Mouse (Mus musculus) fibroblast of lung, adult 2 months (primary cell): ENCODE measurements around the gene Ptdss2.

ENCODE experiments used
- DNase-seq: peaks from one replicate; pipeline ENCODE4 v3.0.0-alpha.2; 2011; ENCODE audit warnings: low read depth

Ptdss2 gene

DNA sequence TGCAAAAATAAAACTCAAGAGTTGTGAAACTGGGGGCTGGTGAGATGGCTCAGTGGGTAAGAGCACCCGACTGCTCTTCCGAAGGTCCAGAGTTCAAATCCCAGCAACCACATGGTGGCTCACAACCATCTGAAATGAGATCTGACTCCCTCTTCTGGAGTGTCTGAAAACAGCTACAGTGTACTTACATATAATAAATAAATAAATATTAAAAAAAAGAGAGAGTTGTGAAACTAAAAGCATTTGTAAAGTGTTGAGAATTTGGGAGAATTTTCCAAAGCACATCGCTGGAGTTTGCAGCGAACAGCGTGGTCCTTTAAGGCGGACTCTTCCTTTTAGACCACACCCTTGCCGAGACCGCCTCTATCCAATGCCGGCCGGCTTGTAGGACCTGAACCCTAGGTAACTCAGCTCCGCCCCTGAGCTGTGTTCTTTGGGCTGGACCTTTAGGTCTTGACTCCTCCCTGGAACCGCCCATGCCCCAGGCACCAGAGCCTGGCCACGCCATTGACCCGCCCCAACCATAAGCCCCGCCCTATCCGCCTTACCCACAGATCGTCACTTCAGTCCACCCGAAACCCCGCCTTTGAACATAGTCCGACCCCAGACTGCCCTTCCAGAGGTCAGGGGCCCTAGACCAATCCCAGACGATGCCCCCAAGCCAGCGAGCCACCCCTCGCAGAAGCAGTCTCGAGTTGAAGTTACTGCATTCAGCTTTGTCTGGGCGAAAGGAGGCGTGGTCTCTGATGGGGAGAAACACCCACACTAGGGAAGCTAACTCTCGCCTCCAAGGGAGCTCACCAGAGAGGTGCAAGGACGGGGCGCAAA lies 721 bp downstream of the Ptdss2 start:
- DNase-seq: peak; percentile 94

- no peak for DNase-seq
These were observed 1.3 kb downstream of the Ptdss2 start for GRCm38 (mm10) chr7:141123517-141123856.

GRCm38 (mm10) chr7:141131024-141131820 lies 9.0 kb downstream of the Ptdss2 start:
- peak; percentile 65 for DNase-seq

GRCm38 (mm10) chr7:141131904-141132755 lies 9.9 kb downstream of the Ptdss2 start:
- no peak for DNase-seq

DNA sequence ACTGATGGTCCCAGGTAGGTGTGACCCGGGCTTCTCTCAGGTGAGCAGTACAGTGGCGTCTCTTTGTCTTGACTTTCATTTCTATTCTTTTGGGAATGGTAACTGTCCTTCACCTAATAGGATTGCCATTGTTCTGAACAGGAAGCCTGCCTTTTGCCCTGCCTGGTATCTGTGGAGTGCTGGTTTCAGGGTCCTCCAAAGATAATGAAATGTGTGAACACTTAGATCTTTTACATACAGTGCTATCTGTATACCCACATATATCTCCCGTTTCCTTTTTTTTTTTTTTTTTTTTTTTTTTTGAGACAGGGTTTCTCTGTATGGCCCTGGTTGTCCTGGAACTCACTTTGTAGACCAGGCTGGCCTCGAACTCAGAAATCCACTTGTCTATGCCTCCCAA lies 19.1 kb downstream of the Ptdss2 start:
- no peak for DNase-seq

DNA sequence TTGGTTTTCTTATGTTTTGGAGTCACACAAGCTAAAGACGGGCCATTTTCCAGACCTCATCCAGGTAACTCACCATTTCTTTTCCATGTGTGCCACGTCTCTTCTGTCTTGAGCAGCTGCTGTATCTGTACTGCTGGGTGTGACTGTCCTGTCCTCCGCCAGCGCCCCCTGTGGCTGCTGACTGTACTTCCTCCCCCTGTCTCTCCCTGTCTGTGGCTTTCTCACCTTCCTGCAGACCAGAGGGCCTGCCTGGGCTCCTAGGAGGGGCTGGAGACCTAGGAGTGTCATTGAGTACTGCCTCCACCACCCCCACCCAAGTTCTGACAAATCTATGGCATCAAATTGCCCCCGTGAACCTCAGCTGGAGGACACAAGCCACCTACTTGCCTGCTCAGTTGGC lies 20.9 kb downstream of the Ptdss2 start:
- DNase-seq: no peak

DNA sequence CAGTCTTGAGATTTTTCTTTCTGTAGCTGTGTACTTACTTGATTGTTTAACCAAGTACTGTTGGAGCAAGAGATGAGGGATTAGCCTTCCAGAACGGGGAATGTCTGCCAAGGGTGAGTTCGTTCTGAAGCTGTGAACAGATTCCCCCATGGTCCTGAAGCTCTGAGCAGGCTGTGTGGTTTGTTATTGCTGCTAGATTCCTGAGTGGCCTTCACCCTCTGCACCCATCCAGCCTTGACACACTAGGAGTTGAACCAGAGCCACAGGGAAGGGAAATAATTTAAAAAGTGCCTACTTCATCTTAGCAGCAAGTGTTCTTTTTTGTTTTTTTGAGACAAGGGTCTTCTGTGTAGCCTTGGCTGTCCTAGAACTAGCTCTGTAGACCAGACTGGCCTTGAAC lies 21.7 kb downstream of the Ptdss2 start:
- no peak for DNase-seq

DNA sequence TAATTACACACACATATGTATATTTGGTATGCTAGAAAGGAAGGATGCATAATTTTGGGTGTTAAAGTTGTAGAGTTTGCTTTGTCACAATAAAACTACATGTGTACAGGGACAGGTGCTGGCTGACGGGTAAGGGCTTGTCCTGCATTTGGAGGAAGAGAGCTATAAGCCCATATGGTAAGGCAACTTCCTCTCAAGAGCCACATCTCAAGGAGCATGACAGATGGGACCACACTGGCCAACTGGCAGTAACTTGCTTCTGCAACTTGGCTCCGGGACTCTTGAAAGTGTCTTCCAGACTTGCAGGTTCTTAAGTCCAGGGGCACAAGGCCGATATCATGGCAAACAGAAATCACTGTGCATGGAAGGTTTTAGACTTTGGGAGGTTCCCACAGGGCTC lies 22.5 kb downstream of the Ptdss2 start:
- DNase-seq: no peak

DNA sequence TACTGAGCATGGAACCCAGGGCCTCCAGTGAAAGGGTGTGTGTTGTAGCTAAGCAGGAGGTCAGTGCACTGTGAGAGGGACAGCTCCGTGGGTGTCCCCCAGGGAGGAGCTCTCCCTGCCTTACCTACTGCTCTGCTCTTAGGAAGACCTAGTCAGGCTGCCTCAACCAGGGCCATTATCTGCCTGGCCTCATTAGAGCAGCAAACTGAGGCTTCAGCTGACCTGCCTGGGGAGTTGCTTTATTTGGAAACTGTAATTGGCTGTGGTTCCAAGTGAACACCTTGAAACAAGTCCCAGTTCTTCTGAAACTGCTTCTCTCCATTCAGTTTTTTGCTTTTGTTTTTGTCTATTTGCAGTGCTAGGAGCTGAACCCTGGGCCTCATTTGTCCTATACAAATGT lies 23.2 kb downstream of the Ptdss2 start:
- DNase-seq: no peak

GRCm38 (mm10) chr7:141146043-141146595 lies 23.9 kb downstream of the Ptdss2 start:
- no peak for DNase-seq

DNA sequence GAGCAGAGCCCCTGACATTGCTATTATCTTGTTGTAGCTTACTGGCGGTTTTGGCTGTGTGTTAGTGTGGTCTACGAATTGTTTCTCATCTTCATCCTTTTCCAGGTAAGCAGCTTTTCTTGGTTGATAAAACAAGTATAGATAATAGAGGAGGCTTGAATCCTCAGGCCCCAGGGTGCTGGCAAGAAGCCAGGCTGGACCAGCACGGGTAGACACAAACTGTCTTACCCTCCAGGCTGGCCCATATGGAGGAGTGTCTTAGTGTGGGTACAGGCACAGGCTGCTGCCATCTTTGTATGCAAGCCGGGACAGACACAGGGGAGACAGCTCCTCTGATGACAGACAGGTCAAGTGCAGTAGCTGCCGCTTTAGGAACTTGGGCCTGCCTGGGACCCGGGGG lies 24.9 kb downstream of the Ptdss2 start:
- DNase-seq: no peak

DNA sequence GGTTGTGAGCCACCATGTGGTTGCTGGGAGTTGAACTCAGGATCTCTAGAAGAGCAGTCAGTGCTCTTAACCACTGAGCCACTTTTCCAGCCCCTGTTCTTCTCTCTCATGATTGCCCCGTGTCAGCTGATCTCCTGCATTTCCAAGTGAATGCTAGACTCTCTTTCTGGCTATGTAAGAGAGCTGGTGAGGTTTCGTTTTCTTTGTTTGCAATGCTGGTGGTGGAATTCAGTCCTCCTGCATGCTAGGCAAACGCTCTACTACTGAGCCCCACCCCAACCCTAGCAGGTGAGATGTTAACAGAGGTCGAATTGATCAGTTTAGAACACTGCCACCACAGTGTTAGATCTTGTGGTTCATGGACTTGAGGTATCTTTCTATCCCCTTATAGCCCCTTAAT lies 26.5 kb downstream of the Ptdss2 start:
- no peak for DNase-seq

- no peak for DNase-seq
These were observed 33.2 kb downstream of the Ptdss2 start for GRCm38 (mm10) chr7:141155362-141155761.

- no peak for DNase-seq
These were observed 42.2 kb downstream of the Ptdss2 start for GRCm38 (mm10) chr7:141164397-141164796.

DNA sequence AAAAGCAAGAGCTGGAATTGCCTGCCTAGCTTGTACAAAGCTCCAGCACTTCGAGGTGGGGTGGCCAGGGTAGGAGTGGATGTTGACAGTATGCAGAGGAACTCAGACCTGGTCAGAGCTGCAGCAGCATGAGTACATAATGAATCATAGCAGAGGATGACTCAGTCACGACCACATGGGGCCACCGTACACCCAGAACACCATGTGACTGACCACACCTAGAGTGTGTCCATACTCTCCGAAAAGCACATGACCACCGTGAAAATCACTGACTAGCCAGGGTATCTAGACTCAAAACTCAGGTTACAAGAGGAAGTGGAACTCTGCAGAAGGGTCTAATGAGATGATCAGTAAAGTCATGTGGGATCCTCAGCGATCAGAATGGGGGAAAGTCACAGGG lies 42.7 kb downstream of the Ptdss2 start:
- DNase-seq: peak; percentile 91

- DNase-seq: peak; percentile 56
These were observed 45.8 kb downstream of the Ptdss2 start for GRCm38 (mm10) chr7:141167901-141168517.

DNA sequence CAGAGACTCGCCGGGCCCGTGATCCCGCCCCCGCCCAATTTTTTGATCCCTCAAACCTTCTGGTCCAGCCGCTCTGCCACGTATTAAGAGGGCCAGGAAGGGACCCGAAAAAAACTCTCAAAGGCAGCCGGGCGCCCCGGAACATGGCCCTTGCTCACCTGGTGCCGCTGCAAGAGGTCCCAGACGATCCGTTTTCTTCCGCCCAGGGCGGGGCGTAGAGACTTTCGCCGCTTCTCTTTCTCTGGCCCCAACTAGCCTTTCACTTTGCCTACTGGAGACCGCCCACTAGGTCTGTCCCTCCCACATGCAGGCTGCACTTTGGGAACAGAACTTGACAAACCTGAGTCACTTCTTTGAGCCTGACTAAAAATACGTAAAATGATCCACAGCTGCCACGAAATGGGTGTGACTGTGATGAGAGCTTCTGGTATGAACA lies 46.4 kb downstream of the Ptdss2 start:
- DNase-seq: peak; percentile 77

GRCm38 (mm10) chr7:141169300-141169699 lies 47.1 kb downstream of the Ptdss2 start:
- no peak for DNase-seq

GRCm38 (mm10) chr7:141169866-141170265 lies 47.7 kb downstream of the Ptdss2 start:
- DNase-seq: no peak

DNA sequence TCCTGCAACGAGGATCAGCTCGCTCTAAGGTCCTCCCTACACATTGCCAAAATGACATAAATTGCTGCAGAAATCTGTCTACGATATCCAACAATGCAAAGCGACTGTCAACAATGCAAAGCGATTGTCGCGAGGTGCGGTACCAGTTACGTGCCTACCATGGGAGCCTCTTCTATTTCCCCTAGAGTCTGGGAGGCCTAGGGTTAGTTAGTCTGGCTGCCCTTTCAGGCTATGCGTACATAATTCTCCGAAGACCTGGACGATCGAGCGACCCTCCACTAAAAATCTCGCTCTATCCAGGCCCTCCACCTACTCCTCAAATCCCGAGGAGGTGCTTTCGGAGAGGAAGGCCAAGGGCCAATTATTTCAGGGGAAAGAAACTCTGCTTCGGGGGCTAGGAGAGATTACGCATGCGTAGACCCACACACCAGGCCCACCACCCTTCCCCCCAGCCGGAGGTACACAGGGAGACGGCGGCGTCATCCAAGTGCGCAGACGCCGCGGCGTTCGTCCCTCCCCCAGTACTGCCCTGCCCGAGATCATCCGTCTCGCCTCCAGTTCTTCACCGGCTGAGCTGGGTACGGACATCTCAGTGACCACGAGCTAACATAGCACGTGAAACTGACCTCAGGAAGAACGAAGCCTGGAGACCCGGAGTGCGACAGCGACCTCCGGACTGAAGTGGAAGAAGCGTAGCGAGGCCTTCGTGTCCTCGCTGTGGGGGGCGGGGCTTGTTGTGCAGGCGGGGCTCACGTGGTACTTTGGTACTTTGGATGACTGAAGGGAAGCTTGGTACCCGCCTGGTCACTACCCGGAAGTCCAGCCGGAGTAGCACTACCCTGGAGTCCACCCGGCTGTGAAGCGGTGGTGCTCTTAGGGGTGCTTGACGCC lies 50.2 kb downstream of the Ptdss2 start, which contains the start of gene Rnh1:
Gene Rnh1 (minus strand): TSS at position 742 of the 891 bp plus-strand sequence.
- DNase-seq: peak; percentile 88
